Mouse (Mus musculus) neural tube, embryonic 11.5 days (tissue): ENCODE data around the gene Pced1a. TPM values are rescaled to one million over a fixed set of nuclear protein-coding genes. Genes with fewer than 3 reads are reported as not detected.

ENCODE experiments used
- ATAC-seq: fragments of 200-750 bp; cut with Nextera tagmentation; 2 replicates; pipeline ENCODE4 v1.8.0; 2017; ENCODE audit warnings: moderate number of reproducible peaks, mild to moderate bottlenecking, moderate TSS enrichment, moderate library complexity; ENCODE audit not compliant: insufficient read depth, low FRiP score, low TSS enrichment
- DNase-seq: peaks from one replicate; pipeline ENCODE4 v3.0.0-alpha.2; 2015; ENCODE audit warnings: low spot score
- H3K27ac ChIP-seq: fragments of 300-500 bp; sonication (generic); 2 replicates; pipeline ENCODE4 v1.5.1; 2014; ENCODE audit warnings: low read depth, mild to moderate bottlenecking, low read length
- H3K27me3 ChIP-seq: fragments of 300-500 bp; sonication (generic); 2 replicates; pipeline ENCODE4 v1.6.1; 2014; ENCODE audit warnings: mild to moderate bottlenecking, low read length, mixed read lengths; ENCODE audit not compliant: control insufficient read depth, insufficient read depth
- H3K36me3 ChIP-seq: fragments of 300-500 bp; sonication (generic); 2 replicates; pipeline ENCODE4 v1.6.1; 2014; ENCODE audit warnings: mild to moderate bottlenecking, low read length, moderate library complexity, mixed read lengths; ENCODE audit not compliant: control insufficient read depth, insufficient read depth
- H3K4me1 ChIP-seq: fragments of 300-500 bp; sonication (generic); 2 replicates; pipeline ENCODE4 v1.6.1; 2014; ENCODE audit warnings: low read length, mixed read lengths; ENCODE audit not compliant: control insufficient read depth, insufficient read depth
- H3K4me2 ChIP-seq: fragments of 300-500 bp; sonication (generic); 2 replicates; pipeline ENCODE4 v1.6.1; 2014; ENCODE audit warnings: low read depth, mild to moderate bottlenecking, moderate library complexity
- H3K4me3 ChIP-seq: fragments of 300-500 bp; sonication (generic); 2 replicates; pipeline ENCODE4 v1.5.1; 2014; ENCODE audit warnings: low read depth, low read length
- H3K9ac ChIP-seq: fragments of 300-500 bp; sonication (generic); 2 replicates; pipeline ENCODE4 v1.6.1; 2014; ENCODE audit warnings: mild to moderate bottlenecking, low read length
- H3K9me3 ChIP-seq: fragments of 300-500 bp; sonication (generic); 2 replicates; pipeline ENCODE4 v1.6.1; 2016; ENCODE audit warnings: low read length; ENCODE audit not compliant: control insufficient read depth
- WGBS: fragments of 180-500 bp; shearing (Covaris S2); extraction: QIAGEN DNeasy Blood & Tissue Kit; methylation state at CpG from one replicate; pipeline ENCODE4 v1.1.7; 2014; 5-methylcytosine and 5-hydroxymethylcytosine counted together
- polyA plus RNA-seq: library from polyadenylated mRNA; unstranded; fragments of >200 nt; fragmentation: Nextera tagmentation; extraction: Ambion mirVana; gene quantifications from 2 replicates; pipeline ENCODE4 v1.2.1, GENCODE M21; 2014

Gene Pced1a
- 7.7 and 9.0 TPM in 2 replicates for polyA plus RNA-seq

DNA sequence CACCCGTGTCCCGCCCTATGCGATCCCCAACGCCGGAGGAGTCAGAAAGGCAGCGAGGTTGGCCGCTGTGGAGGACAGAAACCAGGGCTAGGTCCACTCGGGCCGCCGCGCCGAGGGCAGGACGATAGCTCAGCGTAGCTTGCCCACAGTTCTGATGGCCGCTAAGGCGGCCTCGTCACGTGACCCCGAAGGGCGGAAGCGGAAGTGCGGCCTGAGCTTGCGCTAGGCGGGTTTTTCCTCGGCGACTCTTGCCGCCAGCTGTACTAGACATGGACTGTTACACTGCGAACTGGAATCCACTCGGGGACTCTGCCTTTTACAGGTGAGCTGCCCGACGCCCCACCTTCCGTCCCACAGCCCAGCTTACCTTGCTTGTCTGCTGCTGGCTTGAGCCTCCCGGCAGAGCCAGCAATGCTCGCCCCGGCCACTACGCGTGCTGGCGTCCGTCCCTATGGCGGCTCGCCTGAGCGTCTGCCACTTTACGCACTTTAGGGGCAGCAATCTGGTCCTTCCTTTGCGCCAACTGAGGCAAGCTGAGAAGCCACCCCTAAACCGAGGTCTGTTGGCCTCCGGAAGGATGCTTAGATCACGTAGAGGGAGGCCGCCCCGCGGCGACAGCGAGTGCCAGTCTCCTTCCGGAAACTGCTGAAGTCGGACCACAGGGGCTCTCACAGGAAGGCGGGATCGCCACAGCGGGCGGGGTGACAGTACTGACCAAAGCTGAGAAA is at the start of gene Pced1a, which contains the start of gene Vps16:
TSS of gene Pced1a (minus strand) at position 576 of the 728 bp plus-strand sequence.
TSS of gene Vps16 (plus strand) at position 214 of the 728 bp plus-strand sequence.
- Histone ChIP-seq H3K9me3 (no peaks in the 10 kb centered on the region), H3K4me2 (peak within 1 kb of the TSS; percentile 55), H3K27ac (peak within 1 kb of the TSS; percentile 66), H3K36me3 (peaks cover 2% of the 10 kb centered on the region; the same call in 1 of the 2 replicates), H3K9ac (peak within 1 kb of the TSS; percentile 72), H3K4me1 (peaks cover 8% of the 10 kb centered on the region; the same call in 1 of the 2 replicates), H3K4me3 (peak within 1 kb of the TSS; percentile 72), H3K27me3 (no peaks in the 10 kb centered on the region)
- peak; percentile 94 for DNase-seq
- WGBS, result under 1% methylated on average over 58 of the region's 58 CpGs
- peak; percentile 94 for ATAC-seq

DNA sequence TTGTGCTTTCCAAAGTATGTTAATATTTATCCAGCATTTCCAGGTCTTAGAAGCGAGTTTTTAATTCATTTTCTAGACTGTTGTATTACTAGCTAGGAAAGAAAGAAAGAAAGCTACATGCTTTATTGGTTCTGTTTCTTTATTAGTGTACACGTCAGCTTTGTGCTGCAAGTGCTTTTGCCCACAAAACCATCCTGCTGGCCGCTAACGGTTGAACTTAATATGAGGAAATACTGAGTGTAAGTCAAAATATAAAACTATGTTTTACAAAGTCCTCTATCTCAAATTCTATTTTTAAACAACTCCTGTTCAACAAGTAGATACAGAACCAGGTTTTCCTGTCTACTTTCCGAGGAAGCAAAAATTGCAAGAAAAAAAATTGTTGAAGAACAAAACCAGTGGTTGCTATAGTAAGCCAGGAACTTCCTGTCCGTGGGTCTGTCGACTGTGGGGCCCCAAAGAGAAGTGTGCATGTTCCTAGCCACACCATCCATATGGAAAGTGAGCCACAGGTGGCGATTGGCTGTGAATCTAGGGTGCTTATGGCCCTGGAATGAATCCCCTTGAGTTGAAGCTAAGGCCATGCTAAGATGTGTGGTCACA is 48.5 kb upstream of the Pced1a start:
- Histone ChIP-seq H3K27me3 (no peaks in the 10 kb centered on the region), H3K4me3 (no peak overlapping the region), H3K9ac (no peak overlapping the region), H3K36me3 (peaks cover 3% of the 10 kb centered on the region; the same call in 1 of the 2 replicates), H3K4me1 (peaks cover 7% of the 10 kb centered on the region), H3K4me2 (no peak overlapping the region), H3K27ac (no peak overlapping the region), H3K9me3 (no peaks in the 10 kb centered on the region)
- ATAC-seq (no peak), DNase-seq (no peak)
- 88% methylated on average over 8 of the region's 8 CpGs for WGBS

DNA sequence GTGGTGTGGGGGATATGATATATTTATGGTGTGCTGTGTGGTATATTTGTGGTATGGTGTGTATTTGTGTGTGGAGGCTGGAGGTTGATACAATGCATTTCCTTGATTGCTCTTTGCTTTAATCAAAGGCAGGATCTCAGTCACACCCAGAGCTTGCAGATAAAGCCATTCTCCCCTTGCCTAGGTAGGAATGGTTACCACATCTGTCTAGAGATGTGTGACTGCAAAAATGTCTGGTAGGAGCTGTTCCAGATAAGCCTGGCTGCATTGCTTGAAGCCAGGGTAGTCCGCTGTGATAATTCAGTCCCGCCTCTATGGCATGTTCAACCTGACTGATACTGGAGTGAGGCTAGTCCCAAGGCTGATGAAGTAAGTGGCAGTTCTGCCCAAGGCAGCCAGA is 45.4 kb upstream of the Pced1a start:
- WGBS, result 79% methylated on average over 2 of the region's 2 CpGs
- Histone ChIP-seq H3K4me2 (no peak overlapping the region), H3K27me3 (no peaks in the 10 kb centered on the region), H3K9me3 (no peaks in the 10 kb centered on the region), H3K9ac (no peak overlapping the region), H3K27ac (no peak overlapping the region), H3K36me3 (no peaks in the 10 kb centered on the region), H3K4me1 (peaks cover 7% of the 10 kb centered on the region), H3K4me3 (no peak overlapping the region)
- no peak for DNase-seq
- ATAC-seq, result no peak

DNA sequence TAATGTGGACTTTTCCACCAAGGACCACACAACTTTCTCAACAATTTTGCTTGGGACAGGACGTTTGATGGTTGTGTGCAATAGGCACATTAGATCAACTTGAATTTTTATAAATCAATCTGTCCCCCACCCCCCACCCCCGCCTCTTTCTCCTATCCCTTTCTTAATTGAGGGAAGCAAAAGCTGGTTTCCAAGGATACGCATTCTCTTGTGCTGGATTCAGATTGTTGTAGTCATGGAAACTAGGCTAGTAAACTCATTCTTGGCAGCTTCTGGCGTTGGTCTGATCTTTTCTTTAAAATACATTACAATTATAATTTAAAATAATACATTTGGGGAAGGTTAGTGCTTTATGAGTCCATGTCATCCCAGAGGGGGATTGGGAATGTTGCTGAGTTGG is 44.9 kb upstream of the Pced1a start:
- 40% methylated on average over 4 of the region's 4 CpGs for WGBS
- no peak overlapping the region for H3K4me3 ChIP-seq
- H3K4me1 ChIP-seq, result peaks cover 7% of the 10 kb centered on the region
- H3K4me2 ChIP-seq, result no peak overlapping the region
- ATAC-seq (peak; percentile 4; the same call in 1 of the 2 replicates), DNase-seq (no peak)
- no peak overlapping the region for H3K27ac ChIP-seq
- no peaks in the 10 kb centered on the region for H3K36me3 ChIP-seq
- H3K9ac ChIP-seq, result no peak overlapping the region
- H3K27me3 ChIP-seq, result no peaks in the 10 kb centered on the region
- no peaks in the 10 kb centered on the region for H3K9me3 ChIP-seq

DNA sequence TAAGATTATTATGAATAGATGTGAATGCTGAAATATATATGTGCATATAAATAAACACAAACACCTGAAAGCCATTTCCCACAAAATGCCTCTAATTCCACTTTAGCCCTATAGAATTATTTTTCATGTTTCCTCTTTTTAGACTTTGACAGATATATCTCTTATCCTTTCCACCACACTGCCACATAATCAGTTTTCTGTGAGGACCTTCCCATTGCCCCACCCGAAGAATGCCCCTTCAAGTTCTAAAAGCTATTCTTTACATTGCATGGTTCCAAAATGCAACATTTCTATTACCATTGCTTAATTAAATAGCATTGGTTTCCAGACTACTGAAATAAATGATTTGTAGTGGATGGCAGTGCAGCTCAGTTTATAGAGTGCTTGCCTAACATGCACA is 41.9 kb upstream of the Pced1a start:
- Histone ChIP-seq H3K4me2 (no peak overlapping the region), H3K9me3 (no peaks in the 10 kb centered on the region), H3K4me1 (peaks cover 7% of the 10 kb centered on the region), H3K9ac (no peak overlapping the region), H3K27me3 (no peaks in the 10 kb centered on the region), H3K27ac (no peak overlapping the region), H3K4me3 (no peak overlapping the region), H3K36me3 (no peaks in the 10 kb centered on the region)
- no peak for DNase-seq
- ATAC-seq, result no peak
- WGBS, result 90% methylated on average over 1 of the region's 1 CpGs

DNA sequence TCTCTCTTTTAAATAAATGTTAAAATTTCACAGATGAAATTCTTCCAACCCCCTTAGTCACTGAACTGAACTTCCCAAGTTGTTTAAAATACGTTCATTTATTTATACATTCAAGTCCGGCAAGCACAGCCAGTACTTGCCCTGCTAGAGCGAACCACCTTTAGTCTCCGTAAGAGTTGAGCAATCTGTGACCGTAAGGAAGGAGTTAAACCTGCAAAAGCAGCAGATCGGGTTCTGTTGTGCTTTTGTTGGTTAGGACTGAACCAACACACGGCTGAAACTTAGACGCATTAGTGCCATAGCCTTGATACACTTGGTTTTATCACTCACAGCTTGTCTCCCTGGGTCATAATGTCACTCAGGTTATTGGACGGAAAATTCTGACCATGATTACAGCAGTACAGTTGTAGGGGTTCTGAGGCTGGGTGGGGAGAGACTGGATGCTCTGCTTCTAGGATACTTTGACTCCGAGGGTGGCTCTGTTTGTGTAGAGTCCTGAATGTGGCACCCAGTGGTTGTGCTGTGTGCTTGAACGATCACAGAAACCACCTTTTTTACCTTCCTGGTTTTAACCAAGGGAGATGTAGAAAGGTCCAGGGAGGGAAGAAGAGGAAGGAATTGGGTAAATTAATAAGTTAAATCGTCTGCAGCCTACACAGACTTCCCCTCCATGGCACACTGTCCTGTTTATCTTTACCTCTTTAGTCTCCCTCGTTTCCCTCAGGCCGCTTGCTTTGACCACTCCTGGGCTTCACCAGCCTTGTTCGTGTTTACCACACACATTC is 37.0 kb upstream of the Pced1a start:
- WGBS, result 81% methylated on average over 15 of the region's 15 CpGs
- H3K36me3 ChIP-seq, result no peaks in the 10 kb centered on the region
- H3K4me2 ChIP-seq, result no peak overlapping the region
- H3K9me3 ChIP-seq, result no peaks in the 10 kb centered on the region
- DNase-seq, result no peak
- no peak overlapping the region for H3K27ac ChIP-seq
- no peak overlapping the region for H3K9ac ChIP-seq
- no peak overlapping the region for H3K4me3 ChIP-seq
- H3K4me1 ChIP-seq, result no peaks in the 10 kb centered on the region
- ATAC-seq, result no peak
- H3K27me3 ChIP-seq, result no peaks in the 10 kb centered on the region

DNA sequence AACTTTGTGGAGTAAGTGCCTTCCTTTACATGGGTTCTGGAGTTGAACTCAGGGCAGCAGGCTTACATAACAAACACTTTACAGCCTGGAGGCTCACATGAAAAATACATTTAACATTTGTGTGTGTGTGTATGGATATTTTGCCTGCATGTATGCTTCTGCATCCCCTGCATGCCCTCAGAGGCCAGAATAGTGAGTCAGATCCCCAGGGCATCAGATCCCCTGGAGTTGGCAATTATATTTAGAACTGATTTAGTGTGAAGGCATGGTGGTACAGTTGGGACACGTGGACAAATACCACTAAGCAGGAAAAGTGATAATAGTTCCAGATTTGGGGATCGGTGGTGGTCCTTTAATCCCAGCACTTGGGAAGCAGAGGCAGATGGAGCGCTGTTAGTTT is 35.1 kb upstream of the Pced1a start:
- 91% methylated on average over 3 of the region's 3 CpGs for WGBS
- DNase-seq, result no peak
- no peaks in the 10 kb centered on the region for H3K36me3 ChIP-seq
- no peak for ATAC-seq
- no peak overlapping the region for H3K9ac ChIP-seq
- no peak overlapping the region for H3K27ac ChIP-seq
- no peak overlapping the region for H3K4me3 ChIP-seq
- H3K27me3 ChIP-seq, result no peaks in the 10 kb centered on the region
- H3K9me3 ChIP-seq, result no peaks in the 10 kb centered on the region
- no peak overlapping the region for H3K4me2 ChIP-seq
- H3K4me1 ChIP-seq, result no peaks in the 10 kb centered on the region

DNA sequence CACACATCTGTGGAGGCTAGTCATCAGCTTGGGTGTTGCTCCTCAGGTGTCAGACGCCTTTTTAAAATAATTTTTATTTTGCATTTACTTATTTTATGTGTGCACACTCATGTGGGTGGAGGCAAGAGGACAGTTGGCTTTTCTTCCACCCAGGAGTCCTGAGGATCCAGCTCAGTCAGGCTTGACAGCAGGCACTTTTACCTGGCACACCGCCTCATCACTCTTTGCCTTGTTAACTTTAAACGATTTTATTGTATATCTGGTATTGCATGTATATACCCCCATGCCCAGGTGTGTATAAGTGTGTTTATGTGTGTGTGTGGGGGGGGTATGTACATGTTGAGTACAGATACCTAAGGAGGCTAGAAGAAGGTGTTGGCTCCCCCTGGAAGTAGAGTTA is 33.4 kb upstream of the Pced1a start:
- DNase-seq, result no peak
- no peak overlapping the region for H3K4me3 ChIP-seq
- no peaks in the 10 kb centered on the region for H3K4me1 ChIP-seq
- no peaks in the 10 kb centered on the region for H3K27me3 ChIP-seq
- WGBS, result 93% methylated on average over 3 of the region's 3 CpGs
- no peak overlapping the region for H3K4me2 ChIP-seq
- no peaks in the 10 kb centered on the region for H3K36me3 ChIP-seq
- H3K9ac ChIP-seq, result no peak overlapping the region
- no peak overlapping the region for H3K27ac ChIP-seq
- ATAC-seq, result no peak
- no peaks in the 10 kb centered on the region for H3K9me3 ChIP-seq
